Mouse (Mus musculus): ENCODE results near the gene Pfkl. TPM values are rescaled to one million over a fixed set of nuclear protein-coding genes. Genes with fewer than 3 reads are reported as not detected.

The Pfkl gene
- polyA plus RNA-seq, 1 experiment, result 122 TPM

DNA sequence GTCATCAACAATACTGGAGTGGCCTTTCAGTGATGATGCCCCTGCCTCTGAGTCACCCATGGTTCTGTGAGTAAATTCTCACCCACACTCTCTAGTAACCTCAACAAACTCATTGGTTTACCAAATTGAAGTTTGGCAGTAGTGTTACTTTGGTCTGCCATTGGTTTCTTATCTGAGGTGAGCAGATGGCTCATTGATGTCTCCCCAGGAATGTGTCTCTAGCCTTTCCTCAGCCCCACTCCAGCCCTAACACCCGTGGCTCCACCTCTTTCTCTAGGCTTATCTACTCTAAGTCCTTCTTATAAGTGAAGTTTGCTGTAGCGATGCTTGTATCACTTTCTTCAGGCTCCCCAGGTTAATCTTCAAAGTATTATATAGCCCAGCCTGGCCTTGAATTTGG is 70.2 kb downstream of the Pfkl start:
- Histone ChIP-seq H3K4me3 (no peak overlapping the region), H3ac (ENCODE audit: control insufficient read depth, insufficient read length) (no peak overlapping the region)

More for the DNA sequence above, 70.2 kb downstream of the Pfkl start:
- TF ChIP-seq REST (IDR thresholded peaks at IDR 0.05; ENCODE audit: insufficient read depth, insufficient read length), result no peak
- no peak for TF ChIP-seq MAX (IDR thresholded peaks at IDR 0.05; ENCODE audit: low read depth)
- no peak for TF ChIP-seq TCF12 (IDR thresholded peaks at IDR 0.05; ENCODE audit: insufficient read depth, poor library complexity, severe bottlenecking)
- no peak for TF ChIP-seq CEBPB (IDR thresholded peaks at IDR 0.05; ENCODE audit: insufficient read depth, poor library complexity, severe bottlenecking)
- TF ChIP-seq TCF3 (IDR thresholded peaks at IDR 0.05; ENCODE audit: insufficient read length, low read depth), result no peak
- no peak for TF ChIP-seq POLR2A (IDR thresholded peaks at IDR 0.05; ENCODE audit: insufficient read length, low read depth)
- TF ChIP-seq MYOD1 (IDR thresholded peaks at IDR 0.05; ENCODE audit: control insufficient read depth in 1 of 3, insufficient read length in 2 of 3, low read depth in 2 of 3), result no peak
- no peak for TF ChIP-seq USF1 (IDR thresholded peaks at IDR 0.05; ENCODE audit: low read depth)
- TF ChIP-seq E2F4 (IDR thresholded peaks at IDR 0.05; ENCODE audit: insufficient read depth), result no peak
- TF ChIP-seq MYOG (IDR thresholded peaks at IDR 0.05; ENCODE audit: control insufficient read depth in 1 of 3, insufficient read depth in 1 of 3, insufficient read length in 2 of 3, low read depth in 2 of 3), result no peak
- no peak for TF ChIP-seq POLR2AphosphoS2 (IDR thresholded peaks at IDR 0.05; ENCODE audit: insufficient read length, low read depth)
- TF ChIP-seq SRF (IDR thresholded peaks at IDR 0.05; ENCODE audit: control insufficient read depth, insufficient read length, low read depth), result no peak
- H3K36me3 ChIP-seq (ENCODE audit: control insufficient read depth, insufficient read depth), result no peaks in the 10 kb centered on the region
- peaks cover 6% of the 10 kb centered on the region for H3K27me3 ChIP-seq (ENCODE audit: control insufficient read depth, insufficient read depth, insufficient read length)
- no peaks in the 10 kb centered on the region for H3K79me2 ChIP-seq (ENCODE audit: control insufficient read depth, insufficient read depth)
- no peak overlapping the region for H3K4me2 ChIP-seq (ENCODE audit: low read depth)

Other genes starting within 250 kb of the Pfkl start
- not detected for gene Gm3238, start 238.8 kb downstream of the Pfkl start, polyA plus RNA-seq (2012; fragmentation: generic; extraction: Trizol)
- gene Gm7138, start 233.1 kb downstream of the Pfkl start, polyA plus RNA-seq (2012; fragmentation: generic; extraction: Trizol), result not detected
- gene Gm3250, start 227.5 kb downstream of the Pfkl start, polyA plus RNA-seq (2012; fragmentation: generic; extraction: Trizol), result not detected
- gene Gm7137, start 221.9 kb downstream of the Pfkl start, polyA plus RNA-seq (2012; fragmentation: generic; extraction: Trizol), result not detected
- gene Gm9639, start 215.0 kb downstream of the Pfkl start, polyA plus RNA-seq (2012; fragmentation: generic; extraction: Trizol), result not detected
- not detected for gene Gm19668, start 210.9 kb downstream of the Pfkl start, polyA plus RNA-seq (2012; fragmentation: generic; extraction: Trizol)
- not detected for gene Gm9507, start 198.2 kb downstream of the Pfkl start, polyA plus RNA-seq (2012; fragmentation: generic; extraction: Trizol)
- not detected for gene Gm2696, start 195.4 kb downstream of the Pfkl start, polyA plus RNA-seq (2012; fragmentation: generic; extraction: Trizol)
- not detected for gene Krtap10-4, start 183.0 kb downstream of the Pfkl start, polyA plus RNA-seq (2012; fragmentation: generic; extraction: Trizol)
- not detected for gene Krtap10-10, start 174.1 kb downstream of the Pfkl start, polyA plus RNA-seq (2012; fragmentation: generic; extraction: Trizol)
- not detected for gene Gm36176, start 163.3 kb downstream of the Pfkl start, polyA plus RNA-seq (2012; fragmentation: generic; extraction: Trizol)
- not detected for gene Gm10318, start 157.2 kb downstream of the Pfkl start, polyA plus RNA-seq (2012; fragmentation: generic; extraction: Trizol)
- not detected for gene Gm3285, start 148.1 kb downstream of the Pfkl start, polyA plus RNA-seq (2012; fragmentation: generic; extraction: Trizol)
- 0.01 TPM for gene Lrrc3, start 107.5 kb downstream of the Pfkl start, polyA plus RNA-seq (2012; fragmentation: generic; extraction: Trizol)
- gene Trpm2, start 39.5 kb downstream of the Pfkl start, polyA plus RNA-seq (2012; fragmentation: generic; extraction: Trizol), result not detected
- gene 1810043G02Rik, start 31.6 kb downstream of the Pfkl start, polyA plus RNA-seq (2012; fragmentation: generic; extraction: Trizol), result 12.8 TPM
- gene Dnmt3l, start 31.9 kb upstream of the Pfkl start, polyA plus RNA-seq (2012; fragmentation: generic; extraction: Trizol), result 1.1 TPM
- gene Aire, start 33.5 kb upstream of the Pfkl start, polyA plus RNA-seq (2012; fragmentation: generic; extraction: Trizol), result 0.38 TPM
- 0.02 TPM for gene Icosl, start 59.2 kb upstream of the Pfkl start, polyA plus RNA-seq (2012; fragmentation: generic; extraction: Trizol)
- gene D10Jhu81e, start 159.7 kb upstream of the Pfkl start, polyA plus RNA-seq (2012; fragmentation: generic; extraction: Trizol), result 73.6 TPM
- 22.1 TPM for gene Pwp2, start 175.1 kb upstream of the Pfkl start, polyA plus RNA-seq (2012; fragmentation: generic; extraction: Trizol)
- gene Trappc10, start 234.6 kb upstream of the Pfkl start, polyA plus RNA-seq (2012; fragmentation: generic; extraction: Trizol), result 24.6 TPM